Mouse (Mus musculus) left cerebral cortex, adult 11 months (tissue): Measurements from ENCODE around the gene Zfp36l2.
"Not testable (repeated sequence)": the region's sequence is repeated elsewhere in the genome, so short reads cannot be mapped to it uniquely, and the experiment has no call there.

Experiments used
- DNase-seq: peaks from one replicate; pipeline ENCODE4 v3.0.0; 2022; ENCODE audit warnings: low spot score

The Zfp36l2 gene

DNA sequence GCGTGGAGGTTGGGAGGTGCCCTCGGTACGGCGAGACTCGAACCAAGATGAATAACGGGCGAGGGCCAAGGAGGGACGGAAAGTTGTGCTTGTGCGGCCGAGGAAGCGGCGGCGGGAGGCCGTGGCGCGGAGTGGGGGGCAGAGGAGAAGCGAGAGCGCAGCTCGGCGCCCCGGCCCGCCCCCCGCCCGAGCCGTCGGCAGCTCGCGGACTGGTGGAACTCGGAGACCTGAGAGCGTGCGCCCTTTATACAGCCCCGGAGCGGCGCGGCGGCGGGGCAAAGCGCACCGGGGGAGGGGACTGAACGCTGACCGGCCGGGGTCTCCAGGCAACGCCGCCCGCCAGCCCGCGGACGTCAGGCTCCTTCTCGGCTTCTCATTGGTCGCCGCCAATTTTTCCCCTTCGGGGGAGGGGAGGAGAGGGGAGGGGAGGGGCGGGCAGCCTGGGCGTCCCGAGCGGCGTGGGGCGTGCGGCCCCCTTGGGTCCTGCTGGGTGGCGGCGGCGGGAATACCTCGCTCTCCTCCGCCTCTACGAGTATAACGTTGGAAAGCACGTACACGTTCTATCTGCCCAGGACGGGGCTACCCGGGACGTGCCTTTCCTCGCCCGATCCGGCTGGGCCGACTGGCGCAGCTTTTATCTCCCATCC lies at the start of gene Zfp36l2:
Gene Zfp36l2 (minus strand): TSS at position 221 of the 647 bp plus-strand sequence.
- DNase-seq, result peak; percentile 80

DNA sequence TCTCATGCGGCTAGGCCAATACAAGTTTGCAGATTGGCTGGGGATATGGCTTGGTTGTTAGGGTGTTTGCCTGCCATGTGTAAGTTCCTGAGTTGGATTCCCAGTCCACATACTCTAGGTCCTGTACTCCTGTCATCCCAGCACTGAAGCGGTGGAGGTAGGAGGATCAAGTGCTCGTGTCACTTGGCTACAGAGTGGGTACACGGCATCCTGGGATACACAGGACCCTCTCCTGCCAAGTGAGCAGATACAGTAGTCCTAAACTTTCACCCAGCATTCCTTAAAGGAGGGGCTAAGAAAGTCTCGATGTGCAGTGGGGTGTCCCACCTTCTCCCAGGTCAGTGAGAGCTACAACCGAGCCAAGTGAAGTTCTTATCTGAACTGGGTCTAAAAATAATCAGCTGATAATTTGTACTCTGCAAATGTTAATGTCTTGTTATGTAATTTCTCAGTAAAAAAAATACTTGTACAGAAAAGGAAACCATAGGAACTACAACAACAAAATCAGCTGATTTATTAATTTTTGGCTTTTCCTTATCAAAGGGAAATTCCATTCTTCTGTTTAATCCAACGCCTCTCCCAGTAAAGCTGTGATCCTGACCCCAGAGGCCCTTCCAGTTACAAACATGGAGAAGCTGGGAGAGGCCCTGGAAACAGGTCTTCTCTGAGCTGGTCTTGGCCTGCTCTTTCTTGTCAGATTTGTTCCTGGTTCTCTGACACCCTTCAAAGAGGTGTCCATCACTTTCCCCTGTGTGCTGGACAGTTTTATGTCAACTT lies 49.2 kb upstream of the Zfp36l2 start:
- no peak for DNase-seq

DNA sequence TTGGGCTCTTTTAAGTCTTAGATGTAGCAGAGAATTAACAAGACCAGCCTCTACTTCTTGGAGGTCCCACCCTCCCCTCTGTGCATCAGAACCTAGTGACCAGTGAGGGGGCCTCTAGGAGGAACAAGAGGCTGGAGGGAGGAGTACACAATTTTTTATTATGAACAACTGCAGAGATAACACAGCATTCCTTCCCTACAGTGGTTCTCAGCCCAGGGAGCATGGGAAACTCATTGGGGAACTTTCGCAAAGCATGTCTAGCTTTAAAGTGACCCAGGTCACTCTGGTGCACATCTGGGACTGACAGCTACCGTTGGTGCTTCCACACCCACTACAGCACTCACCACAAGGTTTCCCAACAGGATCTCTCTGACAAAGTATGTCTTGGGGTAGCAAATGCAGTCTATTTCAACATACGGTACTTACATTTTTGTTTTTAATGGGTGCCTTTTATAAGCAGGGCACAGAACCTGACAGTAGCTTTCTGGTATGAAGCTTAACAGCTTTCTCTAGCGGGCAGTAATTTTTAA lies 47.7 kb upstream of the Zfp36l2 start:
- DNase-seq, result no peak

DNA sequence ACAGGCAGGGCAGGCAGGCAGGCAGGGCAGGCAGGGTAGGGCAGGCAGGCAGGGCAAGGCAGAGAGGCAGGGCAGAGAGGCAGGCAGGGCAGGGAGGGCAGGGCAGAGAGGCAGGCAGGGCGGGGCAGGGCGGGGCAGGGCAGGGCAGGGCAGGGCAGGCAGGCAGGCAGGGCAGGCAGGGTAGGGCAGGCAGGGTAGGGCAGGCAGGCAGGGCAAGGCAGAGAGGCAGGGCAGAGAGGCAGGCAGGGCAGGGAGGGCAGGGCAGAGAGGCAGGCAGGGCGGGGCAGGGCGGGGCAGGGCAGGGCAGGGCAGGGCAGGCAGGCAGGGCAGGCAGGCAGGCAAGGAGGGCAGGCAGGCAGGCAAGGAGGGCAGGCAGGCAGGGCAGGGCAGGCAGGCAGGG lies 47.0 kb upstream of the Zfp36l2 start:
- not testable (repeated sequence) for DNase-seq

DNA sequence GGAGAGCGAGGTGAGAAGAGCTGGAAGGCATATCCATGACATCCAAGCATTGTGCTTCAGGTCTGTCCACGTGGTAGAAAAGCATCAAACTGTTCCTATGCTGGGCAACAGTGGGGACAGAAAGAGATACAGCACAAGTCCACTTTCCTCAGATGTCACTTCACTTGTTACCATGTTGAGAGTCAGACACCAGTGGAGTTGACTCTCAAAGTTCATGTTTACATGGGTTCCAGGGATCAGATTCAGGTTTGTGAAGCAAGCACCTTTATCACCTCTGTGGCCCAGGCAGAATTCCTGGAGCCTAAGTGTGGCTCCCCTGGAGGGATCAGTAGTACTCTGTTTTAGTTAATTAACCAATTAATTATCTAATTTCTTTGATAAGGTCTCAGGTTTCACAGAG lies 46.0 kb upstream of the Zfp36l2 start:
- DNase-seq, result no peak

DNA sequence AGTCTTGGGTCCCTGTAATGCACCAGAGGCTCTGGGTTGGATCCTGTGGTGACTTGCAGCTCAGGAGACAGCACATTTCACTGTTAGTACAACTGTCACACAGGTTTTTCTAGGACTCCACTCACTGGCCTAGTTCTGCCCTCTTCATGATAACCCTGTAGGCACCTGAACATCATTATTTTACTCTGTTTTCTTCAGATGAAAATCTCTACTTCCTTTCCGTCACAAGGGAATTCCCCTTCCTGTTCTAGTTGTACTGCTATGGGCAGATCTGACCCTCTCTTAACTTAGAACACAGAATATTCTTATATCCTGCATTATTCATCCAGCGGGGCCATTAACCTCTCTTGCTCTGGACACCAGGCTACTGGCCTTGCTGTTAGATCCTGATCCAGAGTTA lies 43.6 kb upstream of the Zfp36l2 start:
- no peak for DNase-seq

DNA sequence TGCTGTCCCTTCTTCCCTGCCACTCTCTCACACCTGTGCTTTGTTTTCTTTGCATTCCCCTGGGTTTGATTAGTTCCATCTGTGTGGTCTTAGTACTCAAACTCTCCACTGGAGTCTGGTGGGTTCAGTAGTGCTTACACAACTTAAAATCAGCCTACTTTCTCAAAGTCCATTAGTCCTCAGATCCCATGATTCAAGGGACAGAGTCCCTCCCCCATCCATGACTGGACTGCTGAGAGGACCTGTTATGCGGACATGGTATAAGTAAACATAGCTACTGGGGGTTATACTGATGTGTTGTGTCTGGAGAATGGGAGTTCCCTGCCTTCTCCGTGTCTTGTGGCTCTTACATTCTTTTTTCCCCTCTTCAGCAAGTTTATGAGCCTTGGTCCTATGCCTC lies 40.5 kb upstream of the Zfp36l2 start:
- DNase-seq, result no peak

DNA sequence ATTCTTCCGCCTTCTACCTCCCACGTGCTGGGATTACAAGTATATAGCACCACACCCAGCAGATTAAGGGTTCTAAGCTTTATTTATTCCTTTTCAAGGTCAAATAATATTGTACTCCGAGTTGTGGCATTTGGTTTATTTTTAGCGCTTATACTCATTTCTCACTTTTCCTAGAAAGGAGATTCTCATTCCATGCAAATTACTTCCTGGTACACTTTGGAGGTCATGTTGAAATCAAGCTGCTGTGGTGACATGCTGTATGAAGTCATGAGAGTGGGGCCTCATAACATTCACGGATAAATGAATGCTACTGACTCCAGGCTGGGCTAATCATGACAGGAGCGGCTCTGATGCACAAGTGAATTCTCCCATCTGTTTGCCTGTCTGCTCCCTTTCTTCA lies 38.9 kb upstream of the Zfp36l2 start:
- DNase-seq, result no peak

DNA sequence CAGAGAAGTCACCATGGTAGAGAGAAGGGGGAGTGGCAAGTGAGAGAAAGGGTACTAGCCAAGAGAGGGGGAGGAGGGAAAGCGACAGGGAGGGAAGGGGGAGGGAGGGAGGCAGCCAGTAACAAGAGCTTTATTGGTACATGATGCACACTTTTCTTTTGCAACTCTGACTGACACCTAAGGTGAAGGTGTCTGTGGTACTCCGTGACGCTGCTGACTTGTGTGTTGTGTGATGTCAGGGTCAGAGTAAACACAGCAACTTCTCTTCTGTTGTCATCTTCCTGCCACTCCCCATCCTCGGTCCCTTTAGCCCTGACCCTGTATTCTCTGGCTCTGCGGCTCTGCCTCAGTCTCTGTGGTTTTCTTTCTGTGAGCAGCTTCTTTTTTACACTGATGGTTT lies 38.5 kb upstream of the Zfp36l2 start:
- no peak for DNase-seq

DNA sequence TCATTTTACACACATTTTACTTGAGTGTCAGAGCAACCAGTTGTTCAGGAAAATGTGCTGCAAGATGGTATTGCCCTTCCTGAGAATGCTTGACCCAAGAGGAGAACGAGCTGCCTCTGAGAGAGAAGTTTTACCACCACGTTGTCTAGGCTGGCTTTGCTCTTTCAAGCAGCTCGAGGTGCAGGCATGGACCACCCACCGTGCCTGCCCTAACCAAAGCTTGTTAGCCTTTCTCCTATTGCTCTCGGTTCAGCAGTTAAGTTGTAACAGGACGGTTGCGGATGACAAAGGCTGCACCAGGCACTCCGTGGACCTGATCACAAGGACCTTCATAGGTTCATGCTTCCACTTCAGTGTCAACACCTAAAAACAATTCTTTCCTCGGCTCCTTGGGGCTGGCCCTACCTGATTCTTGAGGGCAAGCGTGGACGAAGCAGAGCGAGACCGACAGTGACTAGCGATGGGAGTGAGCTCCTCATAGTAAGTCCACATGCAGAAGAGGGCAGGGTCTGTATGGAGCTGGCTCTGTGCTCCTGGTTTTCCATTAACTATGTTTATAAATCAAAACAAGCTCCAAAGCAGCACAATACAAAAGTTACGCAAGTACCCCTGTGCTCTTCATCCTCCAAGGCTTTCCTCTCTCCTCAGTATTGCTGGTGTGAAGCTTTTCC lies 36.6 kb upstream of the Zfp36l2 start:
- DNase-seq, result no peak

DNA sequence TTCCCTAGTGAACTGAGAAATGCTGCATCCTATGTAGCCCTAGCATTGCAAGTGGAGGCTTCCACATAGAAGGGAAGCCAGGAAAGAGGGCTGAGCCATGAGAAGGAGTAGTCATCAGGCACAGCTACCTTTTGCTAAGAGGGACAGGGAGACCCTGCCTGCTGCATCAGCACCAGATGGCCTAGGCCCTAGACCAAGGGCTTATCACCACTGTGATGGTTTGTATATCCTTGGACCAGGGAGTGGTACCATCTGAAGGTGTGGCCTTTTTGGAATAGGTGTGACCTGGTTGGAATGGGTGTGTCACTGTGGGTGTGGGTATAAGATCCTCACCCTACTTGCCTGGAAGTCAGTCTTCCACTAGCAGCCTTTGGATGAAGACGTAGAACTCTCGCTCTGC lies 31.1 kb upstream of the Zfp36l2 start:
- DNase-seq, result not testable (repeated sequence)

DNA sequence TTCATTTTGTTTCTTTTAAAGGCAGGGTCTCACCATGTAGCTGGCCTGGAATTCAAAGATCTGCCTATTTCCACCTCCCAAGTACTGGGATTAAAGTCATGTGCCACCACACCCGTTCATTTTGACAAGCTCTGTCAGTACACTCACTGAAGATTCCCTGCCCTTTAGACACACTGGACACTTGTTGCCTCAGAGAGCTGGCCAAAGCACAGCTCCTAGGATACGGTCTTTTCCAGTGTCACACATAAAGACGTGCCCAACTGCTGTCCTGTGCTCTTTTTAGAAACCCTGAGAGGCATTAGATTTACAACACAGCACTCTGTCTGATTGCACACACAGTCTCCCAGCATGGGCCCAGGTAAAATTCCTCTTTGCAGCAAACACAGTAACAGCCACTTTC lies 29.9 kb upstream of the Zfp36l2 start:
- no peak for DNase-seq

DNA sequence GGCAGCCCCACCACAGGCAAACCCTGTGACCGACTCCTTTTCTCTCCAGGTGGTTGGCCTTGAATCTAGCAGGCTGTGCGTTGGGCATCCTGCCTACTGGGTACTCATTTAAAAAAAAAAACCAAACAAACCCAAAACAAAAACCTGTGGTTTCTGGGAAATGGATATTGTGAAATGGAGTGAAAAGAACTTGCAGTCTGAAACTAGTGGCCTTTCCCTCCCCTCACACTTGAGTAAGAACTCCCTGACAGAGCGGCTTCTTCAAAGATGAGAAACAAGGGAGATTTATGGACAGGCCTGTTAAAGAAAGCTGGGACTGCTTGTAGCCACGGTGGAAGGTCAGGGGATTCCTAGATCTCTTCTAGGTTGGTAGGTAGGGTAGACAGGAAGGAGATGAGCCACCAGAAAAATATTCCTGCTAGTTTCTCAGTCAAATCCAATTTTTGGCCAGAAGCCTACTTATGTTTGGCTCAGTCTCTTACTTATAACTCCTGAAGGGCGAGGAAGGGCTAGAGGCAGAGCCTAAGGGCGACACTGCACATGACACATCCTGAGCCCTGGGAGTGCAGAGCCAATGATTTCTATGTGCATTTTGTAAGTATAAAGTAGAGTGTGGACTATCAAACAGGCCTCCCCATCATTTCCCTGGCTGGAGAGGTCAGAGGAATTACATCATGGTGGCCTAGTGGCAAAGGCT lies 27.7 kb upstream of the Zfp36l2 start:
- no peak for DNase-seq

DNA sequence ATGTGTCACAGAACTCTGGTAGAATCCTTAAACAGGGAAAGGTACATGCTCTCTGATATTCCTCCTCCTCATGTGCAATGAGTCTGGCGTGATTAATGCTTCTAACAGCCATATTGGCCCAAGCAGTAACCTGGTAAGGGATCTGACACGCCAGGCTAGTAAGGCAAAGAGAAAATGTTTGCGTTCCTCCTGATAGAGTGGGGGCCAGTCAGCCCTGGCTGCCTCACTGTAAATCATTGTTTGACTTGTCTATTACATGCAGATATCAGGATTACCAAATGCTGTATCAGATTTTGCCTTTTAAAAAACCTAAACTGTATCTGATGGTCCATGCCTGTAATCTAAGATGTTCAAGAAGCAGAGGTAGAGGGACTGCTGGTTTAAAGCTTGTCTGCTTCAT lies 25.7 kb upstream of the Zfp36l2 start:
- DNase-seq, result no peak

DNA sequence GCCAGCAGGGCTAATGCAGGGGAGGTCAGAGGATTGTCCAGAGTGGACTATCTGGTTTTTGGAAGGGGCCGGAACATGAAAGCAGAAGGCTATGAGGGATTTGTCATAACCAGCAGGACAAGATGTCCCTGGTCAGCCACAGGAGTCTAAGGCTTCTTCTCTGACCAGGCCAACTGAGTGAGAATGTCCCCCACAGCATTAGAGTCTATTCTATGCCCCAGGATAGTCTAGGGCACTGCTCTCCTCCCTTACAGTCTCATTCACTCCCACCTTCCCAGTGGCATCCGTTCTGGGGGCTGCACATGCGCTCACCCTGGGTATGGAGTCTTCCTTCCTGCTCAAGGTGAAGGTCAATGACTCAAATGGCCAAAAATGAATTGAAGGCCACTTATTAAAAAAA lies 19.9 kb upstream of the Zfp36l2 start:
- DNase-seq, result no peak

DNA sequence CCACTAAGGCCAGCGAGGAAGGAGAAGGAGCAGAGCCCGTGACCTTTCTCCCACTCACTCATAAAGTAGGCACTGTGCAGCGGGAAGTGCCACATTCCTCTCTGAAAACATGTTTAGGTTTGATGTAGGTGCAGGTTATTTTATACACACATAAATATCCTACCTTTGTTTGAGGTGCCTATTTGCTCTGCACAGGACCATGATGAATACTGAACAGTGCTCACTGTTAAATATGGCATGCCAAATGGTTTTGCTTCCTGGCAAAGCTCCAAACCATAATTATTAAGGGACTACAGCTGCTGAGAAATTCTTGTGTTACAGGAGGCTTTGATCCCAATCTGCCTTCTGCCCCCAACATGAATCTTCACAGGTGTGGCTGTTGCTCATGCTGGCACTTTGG lies 18.5 kb upstream of the Zfp36l2 start:
- DNase-seq, result no peak

DNA sequence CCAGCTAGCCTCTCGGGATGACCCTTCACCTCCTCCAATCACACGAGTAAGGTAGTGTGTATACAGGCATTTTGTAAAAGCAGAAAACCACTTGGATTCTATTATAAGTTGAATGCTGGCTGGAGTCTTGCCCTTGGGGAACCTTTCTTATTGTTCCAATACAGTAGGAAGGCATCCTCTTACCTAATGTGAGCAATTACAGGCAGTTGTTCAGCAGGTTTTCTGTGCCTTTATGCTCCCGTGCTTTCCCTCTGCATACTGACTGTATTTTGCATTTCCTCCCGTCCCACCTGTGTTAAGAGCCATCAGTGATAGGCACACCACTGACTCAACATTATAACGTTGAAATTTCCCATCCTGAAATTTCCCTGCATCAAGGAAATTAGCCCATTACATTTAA lies 17.2 kb upstream of the Zfp36l2 start:
- DNase-seq, result no peak

DNA sequence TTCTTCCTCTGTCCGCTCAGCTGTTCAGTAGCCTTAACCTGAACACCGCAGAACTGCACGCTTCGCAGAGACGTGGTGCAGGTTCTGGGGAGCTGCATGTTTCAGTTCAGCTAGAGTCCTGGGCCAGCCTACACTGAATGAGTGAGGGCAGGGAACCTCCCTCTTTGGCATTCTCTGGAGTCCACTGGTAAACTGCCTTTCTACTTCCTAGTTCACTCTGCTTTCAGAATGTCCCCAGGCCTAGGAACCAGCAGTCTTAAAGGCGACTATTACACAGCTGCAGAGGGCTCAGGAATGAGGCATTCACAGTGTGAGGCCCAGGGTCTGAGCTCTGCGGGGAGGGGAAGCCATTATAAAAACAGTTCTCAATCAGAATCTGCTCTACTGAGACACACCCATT lies 15.6 kb upstream of the Zfp36l2 start:
- no peak for DNase-seq

DNA sequence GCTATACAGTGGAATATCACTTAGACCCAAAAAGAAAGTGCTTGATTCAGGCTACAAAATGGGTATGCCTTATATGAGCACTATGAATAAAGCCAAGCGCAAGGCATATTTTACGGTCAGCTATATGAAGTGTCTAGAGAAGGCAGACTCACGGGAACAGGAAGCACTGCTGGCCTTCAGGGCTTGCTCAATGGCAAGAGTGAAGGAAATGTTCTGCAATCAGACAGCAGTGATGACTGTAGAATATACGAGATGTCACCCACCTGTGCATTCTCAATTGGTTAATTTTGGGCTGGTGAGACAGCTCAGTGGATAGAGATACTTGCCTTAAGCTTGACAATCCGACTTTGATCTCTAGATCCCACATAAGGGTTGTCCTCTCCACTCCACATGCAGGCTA lies 13.4 kb upstream of the Zfp36l2 start:
- DNase-seq, result no peak

DNA sequence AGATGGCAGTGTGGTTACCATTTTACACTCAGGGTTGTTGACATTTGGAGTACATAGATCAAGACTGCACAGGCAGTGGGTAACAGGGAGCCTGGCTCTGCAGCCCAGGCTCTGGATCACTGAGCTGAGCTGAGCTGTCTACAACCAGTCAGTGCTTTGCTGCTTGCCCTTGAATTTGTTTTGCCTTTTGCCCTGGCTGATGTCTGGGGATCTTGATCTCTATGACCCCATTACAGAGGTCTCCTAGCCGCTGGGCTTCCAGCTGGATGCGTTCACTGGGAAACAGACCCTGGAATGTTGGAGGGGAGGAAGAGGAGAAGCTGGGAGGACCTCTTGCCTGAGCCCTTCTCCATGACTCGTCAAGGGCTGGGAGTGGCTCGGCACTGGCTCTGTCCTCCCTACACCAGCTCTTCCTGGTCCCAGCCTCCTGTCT lies 10.2 kb upstream of the Zfp36l2 start:
- DNase-seq, result no peak

DNA sequence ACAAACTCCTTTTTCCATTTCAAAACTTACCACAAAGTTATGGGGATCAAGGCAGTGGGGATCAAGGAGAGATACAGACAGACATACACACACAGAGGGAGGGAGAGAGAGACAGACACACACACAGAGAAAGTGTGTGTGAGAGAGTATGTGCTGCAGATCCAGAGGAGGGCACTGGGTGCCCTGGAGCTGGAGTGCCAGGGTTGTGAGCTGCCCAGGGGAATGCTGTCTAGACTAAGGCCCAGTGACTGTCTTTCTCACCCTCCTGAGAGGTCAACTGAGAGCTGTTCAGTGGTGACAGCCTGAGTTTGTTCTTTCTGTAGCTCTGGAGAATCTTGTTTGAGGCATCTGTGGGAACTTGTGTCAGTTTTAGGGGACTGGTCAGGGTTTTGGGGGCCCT lies 8.6 kb upstream of the Zfp36l2 start:
- no peak for DNase-seq

DNA sequence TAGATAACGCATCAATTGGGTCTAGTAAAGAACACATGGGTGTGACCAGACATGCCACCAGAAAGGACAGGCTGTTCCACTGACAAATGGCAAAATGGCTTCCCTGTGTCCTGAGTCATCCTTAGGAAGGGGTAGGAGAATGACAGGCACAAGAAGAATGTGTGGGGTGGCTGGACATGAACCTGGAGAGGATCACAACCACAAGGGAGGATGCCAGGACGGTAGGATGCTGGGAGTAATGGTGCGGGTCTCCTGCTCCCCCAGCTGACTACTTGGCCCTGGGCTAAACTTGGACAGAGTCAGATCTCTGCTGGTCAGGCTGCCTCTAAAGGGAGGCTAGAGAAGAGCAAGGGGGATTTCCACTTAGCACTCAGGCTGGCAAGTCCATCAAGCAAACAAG lies 8.1 kb upstream of the Zfp36l2 start:
- DNase-seq, result no peak

DNA sequence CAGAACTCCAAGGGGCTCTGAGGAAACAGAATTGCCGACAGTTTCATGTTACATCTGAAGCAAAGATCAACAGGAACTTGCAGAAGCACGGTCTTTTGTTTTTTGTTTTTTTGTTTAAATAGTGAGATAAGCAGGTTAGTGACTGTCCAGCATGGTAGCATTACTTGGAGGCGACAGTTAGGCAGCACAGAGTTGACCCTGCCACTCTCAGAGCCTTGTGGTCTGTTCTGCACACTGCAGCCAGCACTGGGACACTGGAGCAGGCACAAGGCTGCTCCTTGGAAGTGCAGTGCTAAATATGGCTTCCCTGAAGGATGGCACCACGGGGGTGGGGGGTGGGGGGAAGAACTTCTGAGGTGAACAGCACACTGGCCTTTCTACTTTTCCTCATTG lies 7.3 kb upstream of the Zfp36l2 start:
- no peak for DNase-seq
